Mouse (Mus musculus) colon, adult 2 months (tissue): ENCODE results near the gene Tsc1. TPM values are rescaled to one million over a fixed set of nuclear protein-coding genes. Genes with fewer than 3 reads are reported as not detected.

ENCODE experiments used
- polyA plus RNA-seq: library from polyadenylated mRNA; depleted of rRNA; stranded (reverse); fragments of >200 nt; gene quantifications from 2 replicates; pipeline ENCODE4 v1.2.3, GENCODE M21; 2012; rRNA removed

Gene Tsc1
- 9.5 and 10.0 TPM in 2 replicates for polyA plus RNA-seq

DNA sequence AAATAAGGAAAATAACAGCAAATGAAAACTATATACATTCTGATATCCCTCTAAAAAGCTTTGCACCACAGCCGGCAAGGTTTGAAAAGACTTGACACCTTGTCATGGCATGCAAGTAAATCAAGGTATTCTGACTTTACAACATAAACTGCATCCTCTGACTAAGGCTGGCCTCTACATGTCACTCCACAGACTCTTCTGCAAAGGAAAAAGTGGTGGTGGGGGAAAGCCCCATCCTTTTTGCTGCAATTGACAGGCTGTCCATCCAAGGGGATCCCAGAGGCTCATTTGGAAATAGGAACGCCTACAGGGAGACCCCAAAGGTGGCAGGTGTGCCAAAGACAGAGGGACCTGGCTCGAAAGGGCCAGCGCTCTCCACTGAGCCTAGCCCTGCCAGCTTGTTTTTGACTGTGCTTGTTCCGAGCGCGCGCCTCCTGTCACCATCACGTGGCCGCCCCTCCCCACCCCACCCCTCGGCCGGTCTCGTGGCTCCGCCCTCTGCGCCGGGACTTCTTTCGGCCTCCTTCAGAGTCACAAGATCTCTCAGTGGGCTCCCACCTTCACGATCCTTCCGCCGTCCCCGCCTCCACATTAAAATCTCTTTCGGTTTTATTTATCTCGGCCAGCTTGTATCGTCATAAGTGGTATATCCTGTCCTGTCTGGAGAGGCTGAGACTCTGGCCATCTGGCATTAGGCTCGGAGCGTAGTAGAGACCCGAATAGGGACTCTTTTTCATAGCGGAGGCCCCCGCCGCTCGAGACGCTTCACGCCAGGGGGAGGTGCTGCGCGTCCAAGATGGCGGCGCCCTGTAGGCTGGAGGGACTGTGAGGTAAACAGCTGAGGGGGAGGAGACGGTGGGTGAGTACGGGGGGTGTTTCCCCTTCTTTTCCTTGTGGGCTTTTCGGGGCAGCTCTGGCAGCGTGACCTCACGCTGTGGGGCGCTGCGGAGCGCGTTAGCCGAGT lies at the start of gene Tsc1:
Gene Tsc1, plus strand, starts transcription at position 768 of the 964 bp plus-strand sequence.

DNA sequence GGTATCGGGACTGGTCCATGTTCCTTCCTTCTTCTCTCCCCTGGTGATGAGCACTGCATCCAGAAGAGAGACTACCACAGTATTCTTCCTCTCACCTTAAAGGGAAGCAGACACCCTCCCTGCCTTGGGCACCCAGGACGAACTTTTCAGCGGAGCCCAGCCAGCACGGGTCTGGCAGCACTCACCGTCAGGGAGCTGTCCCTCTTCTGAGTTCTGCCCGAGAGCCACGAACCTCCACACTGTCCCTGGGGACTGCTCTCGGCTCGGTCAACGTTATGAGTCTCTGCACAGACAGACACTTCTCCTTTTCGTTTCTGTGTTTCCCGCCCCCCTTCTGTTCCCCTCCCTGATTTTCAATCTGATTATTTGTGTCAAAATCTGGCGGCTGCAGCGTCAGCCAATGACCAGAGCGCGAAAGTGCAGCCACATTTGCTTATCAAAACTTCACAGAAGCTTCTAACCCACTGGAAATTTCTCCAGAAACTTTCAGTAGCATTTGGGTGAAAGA lies 19.3 kb upstream of the Tsc1 start, which contains the start of gene Gfi1b:
Gene Gfi1b, minus strand, starts transcription at position 319 of the 508 bp plus-strand sequence.

DNA sequence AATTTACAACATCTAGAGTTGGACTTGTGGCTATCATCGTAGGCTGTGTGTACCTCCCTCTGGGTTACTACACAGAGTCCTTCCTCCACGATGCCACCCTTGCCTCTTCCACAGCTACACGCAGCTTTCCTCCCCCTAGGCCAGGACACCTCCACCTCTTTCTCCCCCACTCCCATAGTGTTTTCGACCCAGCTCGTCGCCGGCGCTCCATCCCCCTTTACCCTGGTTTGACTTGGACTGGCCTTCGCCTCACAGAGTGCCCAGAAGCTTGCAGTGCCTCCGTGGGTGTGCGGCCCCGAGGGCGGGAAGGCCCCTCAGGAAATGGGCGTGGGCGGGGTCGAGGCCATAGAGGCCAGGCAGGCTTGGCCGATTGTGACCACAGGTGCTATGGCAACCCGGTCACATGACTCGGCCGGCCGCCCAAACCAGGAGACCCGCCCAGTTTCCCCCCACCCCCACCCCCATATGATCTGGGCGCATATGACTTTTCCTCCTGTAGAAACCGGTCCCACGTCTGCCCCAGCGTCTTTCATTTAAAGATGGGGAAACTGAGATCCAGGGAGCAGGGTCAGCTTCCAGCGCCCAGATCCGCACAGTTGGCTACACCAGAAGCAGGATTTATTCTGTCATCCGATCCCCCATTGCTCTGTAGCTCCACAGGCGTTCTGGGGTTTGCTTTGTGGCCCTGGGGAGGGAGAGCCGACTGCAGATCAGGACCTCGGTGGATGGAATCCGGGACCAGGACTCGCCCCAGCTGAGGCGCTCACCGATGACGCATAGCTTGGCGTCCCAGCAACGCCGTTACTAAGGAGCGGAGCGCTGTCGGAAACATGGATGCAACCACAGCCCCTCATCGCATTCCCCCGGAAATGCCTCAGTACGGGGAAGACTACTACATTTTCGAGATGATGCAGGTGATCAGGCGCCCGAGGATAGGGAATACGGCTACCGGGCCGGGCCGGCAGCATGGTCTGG lies 58.6 kb downstream of the Tsc1 start, which contains the start of the genes Spaca9 and Ak8:
Gene Spaca9, minus strand, starts transcription at position 367 of the 975 bp plus-strand sequence.
Gene Ak8, plus strand, starts transcription at position 804 of the 975 bp plus-strand sequence.

Other genes with a start within 250 kb of the Tsc1 start
- 2.3 and 2.7 TPM in 2 replicates for gene Ppp1r26, start 194.4 kb upstream of the Tsc1 start, polyA plus RNA-seq
- gene 1700007K13Rik, start 174.9 kb upstream of the Tsc1 start, polyA plus RNA-seq: not detected in 2 replicates
- gene Mrps2, start 173.2 kb upstream of the Tsc1 start, polyA plus RNA-seq: 33.9 and 39.7 TPM in 2 replicates
- gene Gbgt1, start 144.3 kb upstream of the Tsc1 start, polyA plus RNA-seq: 5.0 and 5.7 TPM in 2 replicates
- gene Gm10134, start 135.1 kb upstream of the Tsc1 start, polyA plus RNA-seq: 0.71 and 1.4 TPM in 2 replicates
- gene Ralgds, start 128.1 kb upstream of the Tsc1 start, polyA plus RNA-seq: 145 and 148 TPM in 2 replicates
- 0.58 and 728 TPM in 2 replicates for gene Cel, start 77.8 kb upstream of the Tsc1 start, polyA plus RNA-seq
- 21.2 and 22.9 TPM in 2 replicates for gene Gtf3c5, start 57.5 kb upstream of the Tsc1 start, polyA plus RNA-seq
- gene Gfi1b, start 19.2 kb upstream of the Tsc1 start, polyA plus RNA-seq: 1.1 and 1.2 TPM in 2 replicates
- 0.39 and 0.92 TPM in 2 replicates for gene Spaca9, start 58.5 kb downstream of the Tsc1 start, polyA plus RNA-seq
- 0.14 and 0.20 TPM in 2 replicates for gene Ak8, start 58.9 kb downstream of the Tsc1 start, polyA plus RNA-seq
- gene Gtf3c4, start 199.1 kb downstream of the Tsc1 start, polyA plus RNA-seq: 8.3 and 9.3 TPM in 2 replicates
- gene Ddx31, start 199.2 kb downstream of the Tsc1 start, polyA plus RNA-seq: 1.4 and 2.8 TPM in 2 replicates